Mouse (Mus musculus): Measurements from ENCODE around the gene Nvl.

- TF ChIP-seq FLI1 (IDR thresholded peaks at IDR 0.05; ENCODE audit: low read length): no peak
- no peak for TF ChIP-seq GATA1 (IDR thresholded peaks at IDR 0.05; ENCODE audit: borderline replicate concordance, low read length)
These were observed 12.1 kb downstream of the Nvl start for GRCm38 (mm10) chr1:181131915-181132314.
